Mouse (Mus musculus) pancreas, adult 10 weeks (tissue): ENCODE results near the gene Gramd1a. TPM values are rescaled to one million over a fixed set of nuclear protein-coding genes. Genes with fewer than 3 reads are reported as not detected.

Source experiments
- polyA plus RNA-seq: library from polyadenylated mRNA; stranded (reverse); fragments of 350-450 nt; fragmentation: Illumina TruSeq; extraction: RNeasy Lipid Tissue Mini Kit (QIAGEN cat#74804); gene quantifications from one replicate; pipeline ENCODE4 v1.2.3, GENCODE M21; 2015; ENCODE audit warnings: low read depth, low replicate concordance; ENCODE audit not compliant: insufficient read depth

The Gramd1a gene
- 85.3 TPM for polyA plus RNA-seq

DNA sequence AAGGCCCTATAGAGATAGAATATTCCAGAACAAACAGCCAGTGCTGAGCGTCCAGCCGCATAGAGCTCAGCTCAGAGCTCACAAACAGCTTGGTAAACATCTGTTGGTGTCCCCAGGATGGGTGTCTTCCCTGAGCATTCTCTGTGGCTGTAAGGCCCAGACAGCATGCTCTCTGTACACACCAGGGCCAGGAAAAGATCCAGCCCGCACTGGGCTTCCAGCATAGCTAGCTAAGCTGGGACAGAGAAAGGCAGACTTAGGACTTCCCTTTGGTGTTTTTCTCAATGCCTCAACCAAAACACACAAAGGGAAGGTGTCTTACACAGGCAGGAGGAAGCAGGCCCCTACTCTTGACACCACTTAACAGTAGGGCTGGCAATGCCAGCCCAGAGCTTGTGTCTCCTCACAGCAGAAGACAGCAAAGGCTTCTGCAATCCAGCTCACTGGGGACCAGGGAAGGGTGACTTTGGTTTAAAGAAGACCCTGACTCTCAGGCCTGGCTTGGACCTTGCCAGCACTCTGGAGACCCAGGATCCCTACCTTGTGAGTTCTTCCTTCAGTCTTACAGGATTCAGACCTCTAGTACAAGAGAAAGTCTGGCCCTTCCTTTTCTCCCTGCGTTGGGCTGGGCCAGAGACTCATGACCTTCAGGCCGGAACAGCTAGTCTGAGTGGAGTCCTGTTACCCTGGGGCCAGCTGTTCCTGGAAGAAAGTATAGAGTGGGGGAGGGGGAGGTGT is at the start of gene Gramd1a:
Gene Gramd1a (minus strand): TSS at position 601 of the 738 bp plus-strand sequence.

DNA sequence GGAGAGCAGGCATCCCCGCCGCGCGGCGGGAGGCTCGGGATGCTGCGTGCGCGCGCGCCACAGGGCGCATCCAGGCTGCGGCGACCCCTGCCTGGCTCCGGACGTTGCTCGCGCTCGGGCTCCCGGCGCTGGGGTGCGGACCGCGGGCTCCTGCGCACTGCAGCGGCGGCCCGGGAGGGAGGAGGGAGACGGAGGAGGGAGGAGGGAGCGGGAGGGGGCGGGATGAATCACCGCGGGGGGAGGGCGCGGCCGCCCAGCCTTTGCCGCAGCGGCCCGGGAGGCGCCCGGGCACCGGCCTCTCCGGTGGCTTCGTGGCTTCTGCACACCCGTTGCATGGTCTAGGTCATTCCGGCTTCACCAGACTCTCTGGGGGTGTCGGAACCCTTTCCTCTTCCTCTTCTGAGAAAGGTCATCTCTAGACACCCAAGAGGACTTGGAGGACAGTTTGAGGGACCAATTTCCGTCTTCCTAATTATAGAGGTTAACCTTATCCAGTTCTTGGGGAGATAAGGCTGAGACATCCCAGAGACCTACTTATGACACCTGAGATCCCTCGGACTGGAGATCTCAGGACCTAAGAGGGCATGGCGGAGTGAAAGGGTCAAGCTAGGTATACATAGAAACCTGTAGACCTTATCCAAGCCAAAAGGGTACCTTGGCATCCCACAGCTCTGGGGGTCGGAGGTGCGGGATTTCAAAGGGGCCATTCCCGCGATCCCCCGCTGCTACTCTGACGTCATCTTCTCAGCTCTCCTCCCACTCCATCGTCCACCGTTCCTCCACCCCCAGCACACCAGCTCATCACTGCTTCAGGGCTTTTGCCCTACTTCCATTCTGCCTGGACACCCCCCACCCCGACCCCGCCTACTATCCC is 28.6 kb downstream of the Gramd1a start, which contains the start of gene Scn1b:
Gene Scn1b (minus strand): TSS at position 153 of the 874 bp plus-strand sequence.

DNA sequence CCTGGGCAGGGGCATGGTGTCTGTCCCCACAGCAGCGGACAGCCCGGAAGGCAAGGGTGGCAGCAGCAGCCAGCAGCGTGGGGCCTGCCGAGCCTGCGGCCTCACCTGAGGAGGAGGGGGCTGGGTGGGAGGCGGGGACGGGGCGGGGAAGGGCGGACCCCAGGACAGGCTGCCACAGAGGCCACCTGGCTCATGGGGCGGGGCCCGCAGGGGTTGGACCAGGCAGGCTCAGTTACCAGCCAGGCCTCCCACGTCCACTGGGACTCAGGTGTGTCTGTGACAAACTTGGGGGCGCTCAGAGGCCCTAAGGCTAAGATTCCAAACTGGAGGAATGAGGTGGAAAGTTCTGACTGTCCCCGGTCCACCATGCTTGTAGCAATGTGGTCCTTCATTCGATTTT is 40.5 kb downstream of the Gramd1a start, which contains the start of gene Hpn:
Gene Hpn (minus strand): TSS at position 109 of the 400 bp plus-strand sequence.

Other genes starting within 250 kb of the Gramd1a start
- gene Mag, start 241.0 kb downstream of the Gramd1a start, polyA plus RNA-seq = not detected
- gene Hamp2, start 231.2 kb downstream of the Gramd1a start, polyA plus RNA-seq = 330 TPM
- not detected for gene Hamp, start 211.9 kb downstream of the Gramd1a start, polyA plus RNA-seq
- 32.1 TPM for gene Usf2, start 199.1 kb downstream of the Gramd1a start, polyA plus RNA-seq
- gene Lsr, start 182.4 kb downstream of the Gramd1a start, polyA plus RNA-seq = 15.2 TPM
- gene Fam187b, start 182.1 kb downstream of the Gramd1a start, polyA plus RNA-seq = 3.6 TPM
- gene Fxyd5, start 113.4 kb downstream of the Gramd1a start, polyA plus RNA-seq = 33.2 TPM
- 1.9 TPM for gene Fxyd7, start 104.4 kb downstream of the Gramd1a start, polyA plus RNA-seq
- gene Fxyd1, start 98.7 kb downstream of the Gramd1a start, polyA plus RNA-seq = 128 TPM
- gene Lgi4, start 96.6 kb downstream of the Gramd1a start, polyA plus RNA-seq = 2.7 TPM
- gene Fxyd3, start 79.2 kb downstream of the Gramd1a start, polyA plus RNA-seq = 60.2 TPM
- 44.6 TPM for gene Hpn, start 40.6 kb downstream of the Gramd1a start, polyA plus RNA-seq
- 5.7 TPM for gene Scn1b, start 28.9 kb downstream of the Gramd1a start, polyA plus RNA-seq
- gene Scgb2b2, start 134.6 kb upstream of the Gramd1a start, polyA plus RNA-seq = not detected
- not detected for gene Scgb1b2, start 135.9 kb upstream of the Gramd1a start, polyA plus RNA-seq
- not detected for gene Scgb2b3, start 206.2 kb upstream of the Gramd1a start, polyA plus RNA-seq
- gene Scgb1b3, start 219.7 kb upstream of the Gramd1a start, polyA plus RNA-seq = not detected